Mouse (Mus musculus): ENCODE results near the gene Nbas.

Gene Nbas

GRCm38 (mm10) chr12:13410191-13410590 lies 141.3 kb downstream of the Nbas start:
- DNase-seq = no peak

GRCm38 (mm10) chr12:13418651-13419050 lies 149.7 kb downstream of the Nbas start:
- DNase-seq = no peak

- no peak for DNase-seq
These were observed 161.3 kb downstream of the Nbas start for GRCm38 (mm10) chr12:13430219-13430618.

- no peak for DNase-seq
These were observed 175.9 kb downstream of the Nbas start for GRCm38 (mm10) chr12:13444653-13445431.

GRCm38 (mm10) chr12:13445486-13446065 lies 176.6 kb downstream of the Nbas start:
- no peak for DNase-seq

GRCm38 (mm10) chr12:13448916-13449315 lies 180.0 kb downstream of the Nbas start:
- DNase-seq = no peak

GRCm38 (mm10) chr12:13452050-13452449 lies 183.1 kb downstream of the Nbas start:
- no peak for DNase-seq

- no peak for DNase-seq
These were observed 191.4 kb downstream of the Nbas start for GRCm38 (mm10) chr12:13460223-13460853.

GRCm38 (mm10) chr12:13461558-13462153 lies 192.7 kb downstream of the Nbas start:
- no peak for DNase-seq

- DNase-seq = no peak
These were observed 193.5 kb downstream of the Nbas start for GRCm38 (mm10) chr12:13462397-13462796.

GRCm38 (mm10) chr12:13465554-13465953 lies 196.6 kb downstream of the Nbas start:
- DNase-seq = no peak

GRCm38 (mm10) chr12:13474881-13475280 lies 205.9 kb downstream of the Nbas start:
- no peak for DNase-seq

- DNase-seq = no peak
These were observed 210.2 kb downstream of the Nbas start for GRCm38 (mm10) chr12:13479163-13479562.

GRCm38 (mm10) chr12:13486278-13486677 lies 217.3 kb downstream of the Nbas start:
- DNase-seq = no peak

- DNase-seq = no peak
These were observed 228.3 kb downstream of the Nbas start for GRCm38 (mm10) chr12:13497211-13497610.

- peak; percentile 11 for DNase-seq
These were observed 230.4 kb downstream of the Nbas start for GRCm38 (mm10) chr12:13499237-13499889.

GRCm38 (mm10) chr12:13500191-13500590 lies 231.3 kb downstream of the Nbas start:
- no peak for DNase-seq

GRCm38 (mm10) chr12:13504771-13505444 lies 236.0 kb downstream of the Nbas start:
- DNase-seq = no peak

- no peak for DNase-seq
These were observed 249.1 kb downstream of the Nbas start for GRCm38 (mm10) chr12:13518082-13518481.

- DNase-seq = no peak
These were observed 250.5 kb downstream of the Nbas start for GRCm38 (mm10) chr12:13519413-13519812.

GRCm38 (mm10) chr12:13532731-13533365 lies 263.9 kb downstream of the Nbas start:
- DNase-seq = no peak

- no peak for DNase-seq
These were observed 270.2 kb downstream of the Nbas start for GRCm38 (mm10) chr12:13539171-13539570.
